Mouse (Mus musculus) T-helper 1 cell (primary cell): ENCODE data around the gene Tmsb10.

Source experiments
- in situ Hi-C: fragments of 300-600 bp; cut with MboI, MseI; formaldehyde crosslinking; loops from one replicate; pipeline ENCODE4 v1.15.1; 2025; ENCODE audit warnings: high pct_unique_total_duplicates

The Tmsb10 gene

DNA sequence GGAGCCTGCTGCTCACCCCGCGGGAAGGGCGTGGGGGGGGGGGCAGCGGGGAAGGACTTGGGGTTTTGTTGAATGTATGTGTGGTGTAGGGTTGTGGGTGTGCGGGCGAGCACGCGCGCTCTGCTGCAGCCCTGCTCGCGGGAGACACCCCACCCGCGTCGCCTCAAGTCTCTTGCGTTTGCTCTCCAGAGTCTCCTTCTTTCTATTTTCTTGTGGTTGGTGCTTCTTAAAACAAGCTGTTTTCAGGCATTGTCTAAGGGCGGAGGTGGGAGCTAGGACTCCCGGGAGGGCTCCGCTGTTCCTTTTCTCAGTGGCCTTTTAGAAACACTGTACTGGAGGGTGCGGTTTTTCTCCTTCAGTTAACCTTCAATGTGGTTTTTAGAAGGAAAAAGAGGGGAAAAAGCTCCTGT is at the start of gene Tmsb10:
Gene Tmsb10, minus strand, starts transcription at position 87 of the 410 bp plus-strand sequence.
- in situ Hi-C loops, result no loop called here

DNA sequence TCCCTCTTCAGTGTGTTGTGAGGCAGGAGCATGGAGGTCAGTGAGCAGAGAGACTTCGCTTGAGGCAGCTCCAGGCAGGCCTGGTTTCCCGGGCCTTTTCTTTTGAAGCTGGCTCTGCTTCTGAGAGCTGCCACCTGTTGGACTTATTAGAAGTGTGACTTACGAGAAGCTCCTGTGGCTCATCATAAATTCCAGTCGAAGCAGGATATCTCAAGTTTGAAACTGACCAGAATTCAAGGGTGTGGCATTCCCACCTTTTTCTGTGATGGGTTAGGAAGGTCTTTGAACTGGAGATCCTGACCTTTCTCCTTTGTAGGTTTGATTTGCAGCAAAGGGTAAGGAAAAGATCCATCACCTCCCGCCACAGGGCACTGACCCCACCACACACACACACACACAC is 45.1 kb upstream of the Tmsb10 start:
- in situ Hi-C loops, result no loop called here

- in situ Hi-C loops, result no loop called here
These were observed 43.8 kb upstream of the Tmsb10 start for GRCm38 (mm10) chr6:73002391-73002790.

- in situ Hi-C loops, result no loop called here
These were observed 40.3 kb upstream of the Tmsb10 start for GRCm38 (mm10) chr6:72998809-72999208.

DNA sequence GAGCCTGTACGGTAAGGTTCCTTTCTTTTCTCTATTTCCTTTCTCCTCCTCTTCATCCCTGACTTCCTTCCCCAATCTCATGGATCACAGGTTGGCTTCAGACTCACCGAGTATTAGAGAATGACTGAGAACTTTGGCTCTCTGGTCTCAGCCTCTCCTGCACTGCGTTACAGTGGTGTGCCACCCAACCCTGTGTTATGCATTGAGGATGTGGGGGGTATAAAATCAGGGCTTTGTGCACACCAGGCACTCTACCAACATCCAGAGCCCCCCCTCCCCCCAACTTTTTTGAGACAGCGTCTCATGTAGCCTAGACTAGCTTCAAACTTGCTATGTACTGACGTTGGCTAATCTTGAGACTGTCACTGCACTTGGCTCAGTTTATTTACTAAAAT is 35.1 kb upstream of the Tmsb10 start:
- in situ Hi-C loops, result no loop called here

DNA sequence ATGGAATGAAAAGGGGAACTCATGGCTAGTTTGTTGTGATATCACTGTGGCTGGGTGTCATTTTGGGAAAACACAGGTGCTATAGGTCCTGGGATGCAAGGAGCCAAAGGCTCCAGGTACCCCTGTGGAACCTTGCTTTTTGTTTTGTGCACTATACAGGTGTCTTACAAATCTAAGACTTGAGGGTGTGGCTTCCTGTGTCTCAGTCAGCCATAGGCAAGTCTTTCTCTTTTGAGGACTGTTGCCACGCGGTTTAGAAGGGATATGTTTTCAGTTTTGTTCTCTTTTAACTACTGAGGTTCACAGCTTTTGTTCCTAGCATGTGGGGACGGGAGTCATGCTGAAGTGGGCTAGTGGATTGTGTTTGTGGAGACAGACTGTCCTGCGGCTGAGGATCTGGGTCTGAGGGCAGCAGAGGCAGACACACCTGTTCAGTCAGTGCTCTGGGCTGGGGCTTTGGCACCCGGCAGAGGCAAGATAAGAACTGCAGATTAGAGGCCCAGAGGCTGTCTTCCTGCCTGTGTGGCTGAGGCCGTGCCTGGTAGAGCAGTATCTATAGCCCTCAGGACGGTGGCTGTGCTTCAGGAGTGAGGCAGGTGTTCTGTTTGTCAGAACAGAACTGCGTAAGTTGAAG is 34.6 kb upstream of the Tmsb10 start:
- in situ Hi-C loops, result no loop called here

GRCm38 (mm10) chr6:72990206-72990605 is 31.7 kb upstream of the Tmsb10 start:
- in situ Hi-C loops, result no loop called here

GRCm38 (mm10) chr6:72989028-72989736 is 30.6 kb upstream of the Tmsb10 start:
- in situ Hi-C loops, result no loop called here

- in situ Hi-C loops, result no loop called here
These were observed 24.0 kb upstream of the Tmsb10 start for GRCm38 (mm10) chr6:72982506-72982905.

GRCm38 (mm10) chr6:72981851-72982250 is 23.3 kb upstream of the Tmsb10 start:
- in situ Hi-C loops, result no loop called here

GRCm38 (mm10) chr6:72981124-72981651 is 22.6 kb upstream of the Tmsb10 start:
- in situ Hi-C loops, result no loop called here

DNA sequence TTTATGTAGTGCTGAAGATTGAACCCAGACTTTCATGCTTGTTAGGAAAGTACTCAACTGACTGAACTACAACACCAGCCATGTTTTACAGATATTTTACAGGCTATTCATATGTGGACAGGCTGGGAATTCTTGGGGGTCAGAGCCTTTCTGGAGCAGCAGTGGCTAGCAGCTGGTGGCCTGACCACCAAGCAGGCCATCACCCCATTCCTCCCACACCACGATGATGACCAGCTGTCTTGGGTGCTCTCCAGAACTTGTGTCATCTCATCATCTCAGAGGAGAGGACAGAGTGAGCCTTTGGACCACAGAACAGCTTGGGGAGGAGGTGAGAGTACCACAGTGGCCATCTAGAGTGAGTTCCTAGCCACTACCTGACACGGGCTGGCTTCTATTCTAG is 18.3 kb upstream of the Tmsb10 start:
- in situ Hi-C loops, result no loop called here

- in situ Hi-C loops, result no loop called here
These were observed 12.5 kb upstream of the Tmsb10 start for GRCm38 (mm10) chr6:72971074-72971473.

DNA sequence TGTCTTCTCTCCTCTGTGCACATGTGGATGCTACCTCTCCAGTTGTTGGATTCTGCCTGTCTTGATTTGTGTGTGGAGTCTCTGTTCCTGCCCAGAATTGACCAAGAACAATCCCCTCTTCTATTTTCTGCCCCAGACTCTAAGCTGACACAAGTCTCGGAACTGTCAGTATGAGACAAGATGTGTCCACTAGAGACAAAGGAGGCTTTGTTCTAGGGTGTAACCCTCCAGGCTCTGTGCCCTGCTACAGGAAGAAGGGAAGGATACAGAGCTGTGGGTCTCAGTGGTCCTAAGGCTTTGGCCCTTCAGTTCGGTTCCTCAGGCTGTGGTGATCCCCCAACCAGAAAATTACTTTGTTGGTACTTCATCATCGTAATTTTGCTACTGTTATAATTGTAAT is 11.2 kb upstream of the Tmsb10 start:
- in situ Hi-C loops, result no loop called here

DNA sequence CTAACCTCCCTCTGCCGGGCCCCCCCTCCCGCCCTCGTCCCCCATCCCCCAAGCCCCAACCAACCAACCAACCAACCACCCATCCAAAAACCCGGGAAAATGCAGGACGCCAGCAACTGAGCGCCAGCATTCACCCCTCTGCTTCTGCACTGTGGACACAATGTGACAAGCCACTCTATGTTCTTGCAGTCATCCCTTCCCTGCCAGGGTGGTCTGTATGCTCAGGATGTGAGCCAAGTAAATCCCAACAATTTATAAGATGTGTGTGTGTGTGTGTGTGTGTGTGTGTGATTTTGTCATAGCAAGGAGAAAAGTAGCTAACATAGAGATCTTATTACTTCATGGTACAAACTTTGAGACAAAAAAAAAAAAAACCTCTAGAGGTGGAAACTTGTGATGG is 6.7 kb upstream of the Tmsb10 start:
- in situ Hi-C loops, result no loop called here

GRCm38 (mm10) chr6:72962281-72962741 is 3.8 kb upstream of the Tmsb10 start:
- in situ Hi-C loops, result no loop called here

DNA sequence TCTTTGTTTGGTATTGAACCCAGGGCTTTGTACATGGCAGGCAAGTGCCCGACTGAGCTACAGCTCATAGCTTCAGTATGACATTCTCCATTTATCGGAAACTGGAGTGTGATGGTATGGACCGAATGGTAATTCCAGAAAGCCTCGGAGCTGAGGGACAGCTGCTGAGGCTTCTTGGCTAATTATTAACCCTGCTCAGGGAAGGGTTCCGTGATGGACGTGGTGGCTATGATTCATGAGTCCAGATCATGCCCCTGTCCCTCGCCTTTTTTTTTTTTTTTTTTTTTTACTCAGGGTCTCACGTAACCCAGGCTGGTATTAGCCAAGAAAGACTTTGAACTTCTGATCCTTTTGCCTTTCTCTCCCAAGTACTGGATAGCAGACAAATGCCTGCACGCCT is 3.1 kb upstream of the Tmsb10 start:
- in situ Hi-C loops, result no loop called here

- in situ Hi-C loops, result no loop called here
These were observed 2.1 kb upstream of the Tmsb10 start for GRCm38 (mm10) chr6:72960675-72961074.

GRCm38 (mm10) chr6:72959175-72959574 is 627 bp upstream of the Tmsb10 start:
- in situ Hi-C loops, result no loop called here

GRCm38 (mm10) chr6:72957676-72958641 is 589 bp downstream of the Tmsb10 start:
- in situ Hi-C loops, result no loop called here

DNA sequence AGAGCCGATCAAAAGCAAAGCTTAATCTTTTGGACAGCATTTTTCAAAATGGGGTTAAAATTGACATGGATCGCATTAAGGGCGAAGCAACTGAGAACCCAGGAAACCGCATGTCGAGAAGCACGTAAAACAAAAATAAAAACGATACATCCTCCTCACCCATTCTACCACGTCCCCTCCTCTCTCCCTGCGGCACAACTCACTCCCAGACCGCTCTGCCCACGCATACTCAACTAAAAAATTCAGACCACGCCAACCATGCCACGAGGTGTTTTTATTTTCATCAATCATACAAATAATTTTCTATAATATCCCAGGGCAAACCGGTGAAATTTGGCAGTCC is 1.5 kb downstream of the Tmsb10 start:
- in situ Hi-C loops, result no loop called here
